Mouse (Mus musculus) thymus, postnatal 25 days (tissue): ENCODE data around the gene Cacnb3.

Source experiments
- DNase-seq: peaks from one replicate; pipeline ENCODE4 v3.0.0; 2022

The Cacnb3 gene

GRCm38 (mm10) chr15:98677977-98678376 is 47.3 kb downstream of the Cacnb3 start:
- DNase-seq: no peak

- no peak for DNase-seq
Observed at GRCm38 (mm10) chr15:98680660-98681059, 50.0 kb downstream of the Cacnb3 start.

- no peak for DNase-seq
Observed at GRCm38 (mm10) chr15:98681633-98682032, 51.0 kb downstream of the Cacnb3 start.

- no peak for DNase-seq
Observed at GRCm38 (mm10) chr15:98683177-98683576, 52.5 kb downstream of the Cacnb3 start.

GRCm38 (mm10) chr15:98683746-98684145 is 53.1 kb downstream of the Cacnb3 start:
- no peak for DNase-seq

- no peak for DNase-seq
Observed at GRCm38 (mm10) chr15:98685926-98686325, 55.3 kb downstream of the Cacnb3 start.

- DNase-seq: no peak
Observed at GRCm38 (mm10) chr15:98689682-98690081, 59.0 kb downstream of the Cacnb3 start.

- DNase-seq: no peak
Observed at GRCm38 (mm10) chr15:98691486-98692147, 61.0 kb downstream of the Cacnb3 start.

GRCm38 (mm10) chr15:98692171-98692715 is 61.6 kb downstream of the Cacnb3 start:
- DNase-seq: no peak
